9 mouse cellular contexts compared by ENCODE assay signal in genomic region chr1:82838469-82839295, GRCm38 (mm10). TPM values are rescaled to one million over a fixed set of nuclear protein-coding genes. Genes with fewer than 3 reads are reported as not detected.
DNase-seq lines count a peak whose midpoint lies in the region; ATAC-seq and TF ChIP-seq lines count a peak whose summit lies in the region.
"Had no signal": no experiment of that assay in that cellular context is flagged by ENCODE, and none has a peak within 500 bp of the region (broad histone marks: within the 10 kb centered on the region; RNA-seq: fewer than 3 reads in every experiment).

No protein-coding gene starts in this region.

- TF ChIP-seq POLR2A in bone marrow macrophage, adult 2 months (IDR thresholded peaks at IDR 0.05; ENCODE audit: borderline replicate concordance, low read depth, low read length) = no peak

- H3K27ac ChIP-seq in heart, embryonic 13.5 days (replicated peaks) = 0 out of 2 replicates have a peak overlapping the region, but pooled peaks have one; percentile 12
- no peak overlapping the region for H3K27ac ChIP-seq in bone marrow macrophage, adult 2 months (ENCODE audit: insufficient read depth, low read depth, low read length)
- H3K27ac ChIP-seq in heart, postnatal 0 days (ENCODE audit: low read depth) = no peak overlapping the region
- peak overlapping the region; percentile 95 for H3K27ac ChIP-seq in liver, postnatal 0 days (ENCODE audit: low read depth)

- ATAC-seq in heart, embryonic 13.5 days (ENCODE audit: extremely low read depth, insufficient number of reproducible peaks, low FRiP score, low TSS enrichment) = no peak
- ATAC-seq in heart, postnatal 0 days (ENCODE audit: insufficient read depth, low read depth) = no peak
- ATAC-seq in liver, postnatal 0 days = no peak

- WGBS in heart, embryonic 13.5 days = 34% methylated on average over 18 of the region's 18 CpGs
- 35% methylated on average over 18 of the region's 18 CpGs for WGBS in heart, postnatal 0 days
- 32% methylated on average over 18 of the region's 18 CpGs for WGBS in liver, postnatal 0 days (ENCODE audit: insufficient replicate concordance)

- peaks cover 63% of the 10 kb centered on the region for H3K4me1 ChIP-seq in heart, embryonic 13.5 days
- H3K4me1 ChIP-seq in bone marrow macrophage, adult 2 months (ENCODE audit: control insufficient read depth, insufficient read depth, low read length) = peaks cover 28% of the 10 kb centered on the region
- H3K4me1 ChIP-seq in heart, postnatal 0 days (ENCODE audit: control insufficient read depth, insufficient read depth) = peaks cover 15% of the 10 kb centered on the region
- peaks cover 47% of the 10 kb centered on the region for H3K4me1 ChIP-seq in liver, postnatal 0 days (ENCODE audit: insufficient read depth)

- H3K9ac ChIP-seq in heart, embryonic 13.5 days = peak overlapping the region; percentile 97
- 0 out of 2 replicates have a peak overlapping the region, but pooled peaks have one; percentile 89 for H3K9ac ChIP-seq in heart, postnatal 0 days (replicated peaks; ENCODE audit: low read depth, low read length)
- H3K9ac ChIP-seq in liver, postnatal 0 days (replicated peaks) = peak overlapping the region; percentile 97

- no peak for TF ChIP-seq CTCF in bone marrow macrophage, adult 2 months (IDR thresholded peaks at IDR 0.05; ENCODE audit: low read depth, low read length)
- no peak for TF ChIP-seq CTCF in heart, postnatal 0 days (IDR thresholded peaks at IDR 0.05; ENCODE audit: low read depth)
- no peak for TF ChIP-seq CTCF in liver, postnatal 0 days (IDR thresholded peaks at IDR 0.05; ENCODE audit: low read depth)

- peak overlapping the region; percentile 82 for H3K4me3 ChIP-seq in heart, embryonic 13.5 days
- H3K4me3 ChIP-seq in bone marrow macrophage, adult 2 months (ENCODE audit: insufficient read depth, low read length) = peak overlapping the region; percentile 100
- H3K4me3 ChIP-seq in heart, postnatal 0 days (ENCODE audit: low read depth, low read length) = peak overlapping the region; percentile 90
- peak overlapping the region; percentile 99 for H3K4me3 ChIP-seq in liver, postnatal 0 days (ENCODE audit: low read depth, low read length)

- H3K4me2 ChIP-seq in heart, embryonic 13.5 days = peak overlapping the region; percentile 89
- H3K4me2 ChIP-seq in heart, postnatal 0 days (ENCODE audit: low read depth, low read length) = peak overlapping the region; percentile 97
- H3K4me2 ChIP-seq in liver, postnatal 0 days (ENCODE audit: low read depth, low read length) = peak overlapping the region; percentile 93

- peaks cover 5% of the 10 kb centered on the region for H3K36me3 ChIP-seq in heart, embryonic 13.5 days
- no peaks in the 10 kb centered on the region for H3K36me3 ChIP-seq in heart, postnatal 0 days (replicated peaks; ENCODE audit: control insufficient read depth, insufficient read depth, low read length)
- peaks cover 12% of the 10 kb centered on the region; the same call in 1 of the 2 replicates for H3K36me3 ChIP-seq in liver, postnatal 0 days (replicated peaks; ENCODE audit: insufficient read depth, low read length)

- no peaks in the 10 kb centered on the region for H3K9me3 ChIP-seq in heart, embryonic 13.5 days
- H3K9me3 ChIP-seq in heart, postnatal 0 days (replicated peaks; ENCODE audit: control insufficient read depth, low read length) = no peaks in the 10 kb centered on the region
- no peaks in the 10 kb centered on the region for H3K9me3 ChIP-seq in liver, postnatal 0 days (ENCODE audit: low read length)

- H3K27me3 ChIP-seq in heart, embryonic 13.5 days (replicated peaks) = no peaks in the 10 kb centered on the region
- no peaks in the 10 kb centered on the region for H3K27me3 ChIP-seq in heart, postnatal 0 days (ENCODE audit: control insufficient read depth, insufficient read depth, low read length)
- H3K27me3 ChIP-seq in liver, postnatal 0 days (ENCODE audit: insufficient read depth, low read length) = no peaks in the 10 kb centered on the region
- H3K27me3 ChIP-seq: Patski had no signal

- no peak for TF ChIP-seq EP300 in heart, postnatal 0 days (IDR thresholded peaks at IDR 0.05; ENCODE audit: low read depth)
- TF ChIP-seq EP300 in liver, postnatal 0 days (IDR thresholded peaks at IDR 0.05; ENCODE audit: low read depth) = peak; percentile 38

- no peak for DNase-seq in heart, postnatal 4 days
- DNase-seq in heart, postnatal 0 days (ENCODE audit: low spot score) = no peak
- DNase-seq in liver, postnatal 0 days = no peak
- no peak for DNase-seq in adipocyte (ENCODE audit: low spot score)
- DNase-seq in kidney, adult 11 months = no peak
- DNase-seq in kidney, postnatal 25 days = no peak

RNA-seq across cellular contexts. Expression of gene Agfg1, which starts 0.6 kb away (rescaled TPM):
- 29.0 and 29.3 TPM in 2 replicates for polyA plus RNA-seq in heart, embryonic 13.5 days (2015; fragmentation: Nextera tagmentation; extraction: Ambion mirVana)
- total RNA-seq in heart, postnatal 4 days (2021) = 10 to 100 TPM; 48.5 to 50.8 TPM
- polyA plus RNA-seq in bone marrow macrophage, adult 2 months (2012; ENCODE audit: insufficient read depth, insufficient read length, missing spikeins) = 31.8 and 38.3 TPM in 2 replicates
- total RNA-seq in heart, postnatal 0 days (2014; rRNA removed; ENCODE audit: low replicate concordance) = 71.0 and 78.8 TPM in 2 replicates
- 18.5 and 18.6 TPM in 2 replicates for polyA plus RNA-seq in heart, postnatal 0 days (2015; fragmentation: Nextera tagmentation; extraction: Ambion mirVana)
- polyA plus RNA-seq in liver, postnatal 0 days (2015; fragmentation: Nextera tagmentation; extraction: Ambion mirVana) = 12.2 and 14.2 TPM in 2 replicates

Comparison
In these comparisons a context has a peak if more than half of its experiments do, and no peak if none do; other contexts are left out.
1. H3K27ac ChIP-seq: peak in heart, embryonic 13.5 days (single experiment) and liver, postnatal 0 days (single experiment); none in bone marrow macrophage, adult 2 months (single experiment) and heart, postnatal 0 days (single experiment).
2. Peak in every context shown above with its lines, with median percentiles within 50 percentile points of each other: H3K4me2 ChIP-seq, H3K4me3 ChIP-seq and H3K9ac ChIP-seq.